Mouse (Mus musculus) bone marrow, adult 2 months (tissue): Measurements from ENCODE around the gene Sox12. TPM values are rescaled to one million over a fixed set of nuclear protein-coding genes. Genes with fewer than 3 reads are reported as not detected.
A peak's percentile ranks its signal among the peaks of the same experiment; 100 is the strongest.

Experiments
- H3K27ac ChIP-seq: fragments of 200-500 bp; 2 replicates; pipeline ENCODE4 v1.5.1; 2012; ENCODE audit warnings: low read depth, mild to moderate bottlenecking, control low read depth, inconsistent platforms, low read length; ENCODE audit not compliant: control insufficient read depth, poor library complexity, insufficient read depth
- H3K4me1 ChIP-seq: fragments of 200-500 bp; 2 replicates; pipeline ENCODE4 v1.6.1; 2011; ENCODE audit warnings: low read length; ENCODE audit not compliant: control insufficient read depth, insufficient read depth
- H3K4me3 ChIP-seq: fragments of 200-500 bp; replicated peaks from 2 replicates; pipeline ENCODE3; 2011; ENCODE audit warnings: mild to moderate bottlenecking, low read depth, low read length, control low read depth; ENCODE audit not compliant: control insufficient read depth
- CTCF ChIP-seq: fragments of 200-500 bp; IDR thresholded peaks from 2 replicates; pipeline ENCODE4 v1.5.1; 2011; ENCODE audit warnings: low read length, control low read depth; ENCODE audit not compliant: control insufficient read depth, insufficient read depth
- POLR2A ChIP-seq: fragments of 200-500 bp; IDR thresholded peaks from 2 replicates; pipeline ENCODE4 v1.6.1; 2011; ENCODE audit warnings: low read depth, mild to moderate bottlenecking, control low read depth, low read length, borderline replicate concordance; ENCODE audit not compliant: control insufficient read depth
- WGBS: fragments of 180-500 bp; shearing (Covaris S2); methylation state at CpG from one replicate; pipeline ENCODE4 v1.1.7; 2018; 5-methylcytosine and 5-hydroxymethylcytosine counted together
- polyA plus RNA-seq: library from polyadenylated mRNA; stranded (reverse); fragments of >200 nt; gene quantifications from 2 replicates; pipeline ENCODE4 v1.2.4, GENCODE M21; 2011; ENCODE audit warnings: low replicate concordance; ENCODE audit not compliant: missing spikeins, insufficient read depth, insufficient read length

Sox12 gene
- polyA plus RNA-seq, 1 experiment = 6.3 TPM

DNA sequence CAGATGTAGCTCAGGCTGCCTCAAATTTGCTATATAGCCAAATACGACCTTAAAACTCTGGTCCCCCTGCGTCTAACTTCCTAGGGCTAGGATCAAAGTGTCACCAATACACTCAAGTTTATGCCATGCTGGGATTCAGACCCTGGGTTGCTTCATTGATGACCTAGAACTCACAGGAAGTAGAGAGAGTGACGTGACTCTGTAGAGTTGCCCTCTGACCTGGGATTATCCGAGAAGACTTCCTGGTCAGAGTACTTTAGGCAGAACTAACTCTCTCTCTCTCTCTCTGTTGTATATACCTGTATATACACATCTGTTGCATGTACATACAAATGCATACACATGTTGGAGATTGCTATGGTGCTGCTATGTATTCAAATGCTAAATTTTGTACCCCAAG, 25.2 kb downstream of the Sox12 start:
- TF ChIP-seq POLR2A = no peak
- TF ChIP-seq CTCF = no peak
- WGBS = 50% methylated on average over 4 of the region's 4 CpGs
- H3K4me3 ChIP-seq = no peak overlapping the region
- no peaks in the 10 kb centered on the region; the same call in 1 of the 2 replicates for H3K4me1 ChIP-seq
- H3K27ac ChIP-seq = no peak overlapping the region

DNA sequence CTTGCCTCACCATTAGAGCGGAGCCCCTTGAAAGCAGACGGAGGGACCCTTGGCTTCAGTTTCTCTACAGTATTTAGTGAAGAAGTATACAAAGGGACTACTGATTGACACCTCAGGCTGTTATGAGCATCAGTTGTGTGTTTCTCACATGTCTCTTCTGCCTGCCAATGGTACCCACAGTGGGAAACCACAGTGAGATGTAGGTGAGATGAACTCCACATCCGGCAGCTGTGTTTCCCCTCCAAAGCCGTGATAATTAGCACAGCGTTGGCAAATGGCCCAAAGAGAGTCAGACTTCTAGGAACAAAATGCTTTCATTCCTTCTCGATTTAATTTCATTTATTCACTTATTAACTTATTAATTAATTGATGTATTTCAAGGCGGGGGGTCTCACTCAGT, 25.8 kb downstream of the Sox12 start:
- 29% methylated on average over 7 of the region's 7 CpGs for WGBS
- no peak overlapping the region for H3K4me3 ChIP-seq
- TF ChIP-seq CTCF (no peak), POLR2A (no peak)
- no peak overlapping the region for H3K27ac ChIP-seq
- H3K4me1 ChIP-seq = no peaks in the 10 kb centered on the region; the same call in 1 of the 2 replicates

- 36% methylated on average over 14 of the region's 14 CpGs for WGBS
- Histone ChIP-seq H3K27ac (no peak overlapping the region), H3K4me1 (no peaks in the 10 kb centered on the region; the same call in 1 of the 2 replicates), H3K4me3 (no peak overlapping the region)
- no peak for TF ChIP-seq POLR2A
- peak; percentile 91 for TF ChIP-seq CTCF
Measured at GRCm38 (mm10) chr2:152368532-152369140, 29.2 kb downstream of the Sox12 start.

DNA sequence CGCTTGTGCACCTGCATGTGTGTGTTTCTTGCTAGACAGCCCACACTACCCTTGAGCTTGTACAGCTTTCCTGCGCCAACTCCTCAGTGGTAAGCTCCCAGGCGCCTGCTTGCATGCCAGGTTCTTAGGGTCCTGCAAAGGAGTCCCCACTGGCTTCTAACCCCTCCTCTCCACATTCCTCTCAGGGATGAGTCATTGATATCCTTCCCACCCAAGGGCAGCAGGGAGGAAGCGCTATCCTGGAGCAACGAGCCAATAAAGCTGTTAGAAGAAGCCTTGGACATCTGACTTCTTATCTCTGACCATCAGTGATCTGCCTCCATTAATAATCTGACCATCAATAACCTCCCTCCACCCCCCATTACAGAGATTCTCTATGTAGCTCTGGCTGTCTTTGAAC, 29.9 kb downstream of the Sox12 start:
- no peak overlapping the region for H3K4me3 ChIP-seq
- TF ChIP-seq CTCF (no peak), POLR2A (no peak)
- H3K4me1 ChIP-seq = no peaks in the 10 kb centered on the region
- H3K27ac ChIP-seq = no peak overlapping the region
- 92% methylated on average over 5 of the region's 5 CpGs for WGBS

DNA sequence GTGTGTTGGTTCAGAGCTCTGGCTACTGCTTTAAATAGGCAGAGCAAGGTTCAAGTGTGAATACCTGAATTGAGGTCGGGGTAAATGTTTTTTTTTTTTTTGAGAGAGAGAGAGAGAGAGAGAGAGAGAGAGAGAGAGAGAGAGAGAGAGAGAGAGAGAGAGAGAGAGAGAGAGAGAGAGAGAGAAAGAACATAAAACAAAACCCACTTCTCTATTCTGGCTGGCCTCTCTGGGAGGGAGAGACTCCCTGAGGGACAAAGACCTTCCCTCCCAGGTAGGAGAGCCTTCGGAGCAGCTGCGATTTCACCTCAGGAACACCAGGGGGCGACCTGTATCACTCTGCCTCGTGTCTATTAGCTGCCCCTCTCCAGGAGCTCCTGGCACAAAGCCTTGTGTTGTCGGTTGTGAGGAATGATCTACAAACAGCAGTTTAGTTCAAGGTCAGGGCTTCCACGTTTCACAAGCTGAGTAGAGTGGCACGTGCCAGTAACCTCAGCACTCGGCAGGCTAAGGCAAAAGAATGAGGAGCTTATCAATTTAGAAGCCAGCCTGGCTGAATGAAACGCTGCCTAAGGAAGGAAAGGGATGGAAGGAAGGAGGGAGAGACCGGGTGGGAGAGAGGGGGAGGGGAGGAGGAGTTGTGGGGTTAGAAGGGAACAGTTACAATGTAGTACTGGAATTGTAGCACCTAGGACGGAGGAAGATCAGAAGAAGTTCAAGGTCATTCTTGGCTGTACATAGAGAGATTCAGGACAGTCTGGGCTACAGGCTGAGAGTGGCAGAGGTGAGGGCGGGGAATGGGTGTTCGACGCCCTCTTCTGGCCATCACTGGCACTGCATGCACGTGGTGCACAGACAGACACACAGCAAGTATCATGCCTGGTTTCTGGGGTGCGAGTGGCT, 34.4 kb downstream of the Sox12 start:
- WGBS = 7% methylated on average over 17 of the region's 17 CpGs

GRCm38 (mm10) chr2:152361193-152361592, 36.7 kb downstream of the Sox12 start:
- Histone ChIP-seq H3K27ac (no peak overlapping the region), H3K4me3 (no peak overlapping the region), H3K4me1 (peaks cover 1% of the 10 kb centered on the region; the same call in 1 of the 2 replicates)
- TF ChIP-seq POLR2A (no peak), CTCF (no peak)
- WGBS = 82% methylated on average over 8 of the region's 8 CpGs

More for the DNA sequence above, 34.4 kb downstream of the Sox12 start:
- peak; percentile 84 for TF ChIP-seq CTCF
- TF ChIP-seq POLR2A = no peak
- no peak overlapping the region for H3K4me3 ChIP-seq
- H3K4me1 ChIP-seq = peaks cover 1% of the 10 kb centered on the region; the same call in 1 of the 2 replicates
- no peak overlapping the region for H3K27ac ChIP-seq

DNA sequence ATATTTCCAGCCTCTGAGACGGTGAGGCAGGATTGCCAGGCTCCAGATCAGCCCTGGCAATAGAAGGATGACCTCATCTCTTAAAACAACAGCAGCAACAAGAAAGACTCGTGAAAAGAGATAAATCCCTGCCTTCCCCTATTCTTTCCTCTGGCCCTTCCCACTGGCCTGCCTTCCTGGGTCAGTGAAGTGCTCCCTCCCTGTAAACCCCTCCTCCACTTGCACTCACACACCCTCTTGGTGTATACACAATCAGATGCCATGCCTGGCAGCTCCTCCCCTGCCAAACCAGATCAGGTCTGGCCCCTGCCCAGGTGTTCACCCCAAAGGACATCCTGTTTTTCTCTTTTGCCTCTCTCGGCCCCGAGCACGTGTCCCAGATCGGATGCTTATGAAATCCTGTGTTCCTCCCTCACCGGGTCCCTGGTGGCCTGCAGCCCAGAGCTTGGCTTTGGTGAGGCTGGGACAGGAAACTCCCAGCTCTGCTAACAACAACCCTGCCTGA, 37.5 kb downstream of the Sox12 start:
- Histone ChIP-seq H3K4me1 (peaks cover 1% of the 10 kb centered on the region; the same call in 1 of the 2 replicates), H3K4me3 (no peak overlapping the region), H3K27ac (no peak overlapping the region)
- TF ChIP-seq CTCF = no peak
- no peak for TF ChIP-seq POLR2A
- 2% methylated on average over 7 of the region's 7 CpGs for WGBS

DNA sequence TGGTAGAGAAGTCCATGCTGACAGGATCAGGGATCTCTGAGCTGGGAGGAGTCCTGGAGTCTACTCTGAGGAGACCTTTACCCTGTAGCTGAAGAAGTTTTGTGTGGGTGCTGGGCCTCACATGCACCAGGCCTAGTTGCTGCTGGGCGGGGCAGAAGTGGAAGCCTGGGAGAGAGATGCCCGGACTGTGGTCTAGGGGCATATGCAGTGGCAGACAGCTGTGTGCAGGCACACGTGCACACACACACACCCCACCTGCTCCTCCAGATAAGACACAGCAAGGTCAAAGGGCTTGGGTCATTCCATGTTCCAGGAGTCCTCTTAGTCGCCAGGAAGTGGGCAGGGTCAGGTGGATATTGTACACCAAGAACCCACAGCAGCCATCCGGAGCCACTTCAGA, 38.2 kb downstream of the Sox12 start:
- Histone ChIP-seq H3K4me1 (peaks cover 1% of the 10 kb centered on the region; the same call in 1 of the 2 replicates), H3K4me3 (no peak overlapping the region), H3K27ac (no peak overlapping the region)
- TF ChIP-seq POLR2A = no peak
- TF ChIP-seq CTCF = no peak
- WGBS = 28% methylated on average over 5 of the region's 5 CpGs
